Mouse (Mus musculus) neural tube, embryonic 13.5 days (tissue): ENCODE data around the gene Dennd1a. TPM values are rescaled to one million over a fixed set of nuclear protein-coding genes. Genes with fewer than 3 reads are reported as not detected.

Source experiments
- ATAC-seq: fragments of 200-750 bp; cut with Nextera tagmentation; 2 replicates; pipeline ENCODE4 v1.8.0; 2017; ENCODE audit warnings: low read depth, mild to moderate bottlenecking, moderate TSS enrichment, moderate library complexity
- H3K27ac ChIP-seq: fragments of 300-500 bp; sonication (generic); replicated peaks from 2 replicates; pipeline ENCODE4 v1.5.1; 2015; ENCODE audit warnings: moderate library complexity, mild to moderate bottlenecking, inconsistent platforms
- H3K27me3 ChIP-seq: fragments of 300-500 bp; sonication (generic); 2 replicates; pipeline ENCODE4 v1.6.1; 2015; ENCODE audit warnings: mild to moderate bottlenecking, inconsistent platforms
- H3K36me3 ChIP-seq: fragments of 300-500 bp; sonication (generic); 2 replicates; pipeline ENCODE4 v1.6.1; 2015; ENCODE audit warnings: mild to moderate bottlenecking, inconsistent platforms
- H3K4me1 ChIP-seq: fragments of 300-500 bp; sonication (generic); replicated peaks from 2 replicates; pipeline ENCODE4 v1.6.1; 2015; ENCODE audit warnings: inconsistent platforms
- H3K4me2 ChIP-seq: fragments of 300-500 bp; sonication (generic); 2 replicates; pipeline ENCODE4 v1.6.1; 2015; ENCODE audit warnings: inconsistent platforms, mild to moderate bottlenecking, moderate library complexity
- H3K4me3 ChIP-seq: fragments of 300-500 bp; sonication (generic); 2 replicates; pipeline ENCODE4 v1.5.1; 2015; ENCODE audit warnings: mild to moderate bottlenecking, inconsistent platforms
- H3K9ac ChIP-seq: fragments of 300-500 bp; sonication (generic); 2 replicates; pipeline ENCODE4 v1.6.1; 2015; ENCODE audit warnings: moderate library complexity, mild to moderate bottlenecking, inconsistent platforms
- H3K9me3 ChIP-seq: fragments of 300-500 bp; sonication (generic); 2 replicates; pipeline ENCODE4 v1.6.1; 2016; ENCODE audit warnings: inconsistent platforms
- WGBS: fragments of 180-500 bp; shearing (Covaris S2); methylation state at CpG from one replicate; pipeline ENCODE4 v1.1.7; 2015; 5-methylcytosine and 5-hydroxymethylcytosine counted together
- polyA plus RNA-seq: library from polyadenylated mRNA; unstranded; fragments of >200 nt; fragmentation: Nextera tagmentation; extraction: Ambion mirVana; gene quantifications from 2 replicates; pipeline ENCODE4 v1.2.1, GENCODE M21; 2015

The Dennd1a gene
- polyA plus RNA-seq, 1 experiment from 2014 or later, result 14.6 TPM

GRCm38 (mm10) chr2:38014702-38015101 lies 272.5 kb downstream of the Dennd1a start:
- Histone ChIP-seq H3K9me3 (no peaks in the 10 kb centered on the region), H3K27me3 (no peaks in the 10 kb centered on the region), H3K27ac (no peak overlapping the region), H3K4me2 (no peak overlapping the region), H3K4me1 (peaks cover 6% of the 10 kb centered on the region), H3K36me3 (no peaks in the 10 kb centered on the region), H3K9ac (no peak overlapping the region), H3K4me3 (no peak overlapping the region)
- WGBS, result 92% methylated on average over 1 of the region's 1 CpGs
- no peak for ATAC-seq

DNA sequence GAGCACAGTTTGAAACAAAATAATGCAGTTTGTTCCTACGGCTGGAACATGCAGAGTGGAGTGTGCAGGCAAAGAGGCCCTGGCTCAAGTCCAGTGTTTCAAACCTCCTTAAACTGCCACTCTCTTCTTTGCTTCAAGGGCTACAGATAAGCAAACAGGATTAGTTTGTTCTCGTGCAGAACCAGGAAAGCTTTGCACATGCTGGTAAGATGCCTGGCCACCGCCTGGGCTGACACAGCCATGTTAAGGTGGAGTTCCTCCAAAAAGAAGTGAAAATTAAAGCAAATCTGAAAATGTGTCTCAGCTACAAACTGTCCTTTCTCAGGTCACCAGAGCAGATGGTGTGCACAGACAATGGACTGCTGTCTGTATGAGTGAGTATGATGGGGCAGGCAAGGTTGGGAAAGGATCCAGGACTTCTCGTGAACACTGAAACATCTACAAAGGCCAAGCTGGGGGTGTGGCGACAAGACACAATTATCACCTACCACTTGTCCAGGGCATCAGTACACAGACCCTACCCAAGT lies 273.3 kb downstream of the Dennd1a start:
- Histone ChIP-seq H3K4me2 (no peak overlapping the region), H3K9ac (no peak overlapping the region), H3K27ac (0 out of 2 replicates have a peak overlapping the region, but pooled peaks have one; percentile 15), H3K36me3 (no peaks in the 10 kb centered on the region), H3K9me3 (no peaks in the 10 kb centered on the region), H3K4me1 (peaks cover 6% of the 10 kb centered on the region), H3K27me3 (no peaks in the 10 kb centered on the region), H3K4me3 (no peak overlapping the region)
- ATAC-seq, result peak; percentile 59; the same call in 1 of the 2 replicates
- WGBS, result 49% methylated on average over 5 of the region's 5 CpGs

DNA sequence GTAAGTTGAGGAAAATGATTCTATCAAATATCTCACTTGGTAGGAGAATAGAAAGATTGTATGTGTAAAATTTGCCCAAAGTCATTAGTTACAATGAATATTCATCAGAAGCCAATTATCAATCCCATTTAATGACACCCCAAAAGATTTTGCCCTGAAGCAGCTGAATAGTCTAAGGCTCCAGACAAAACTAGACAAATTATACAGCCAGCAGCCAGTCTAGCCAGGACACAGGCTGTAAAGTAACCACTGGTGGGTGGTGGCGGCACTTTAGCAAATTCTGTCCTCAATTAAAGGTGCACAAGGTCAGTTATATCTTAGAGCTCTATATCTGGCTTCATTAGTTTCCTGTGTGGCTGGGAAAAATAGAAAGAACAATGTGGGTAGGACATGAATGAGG lies 280.0 kb downstream of the Dennd1a start:
- H3K4me3 ChIP-seq, result no peak overlapping the region
- no peaks in the 10 kb centered on the region for H3K4me1 ChIP-seq
- ATAC-seq, result no peak
- H3K27ac ChIP-seq, result no peak overlapping the region
- H3K36me3 ChIP-seq, result no peaks in the 10 kb centered on the region
- H3K9me3 ChIP-seq, result no peaks in the 10 kb centered on the region
- WGBS, result 67% methylated on average over 1 of the region's 1 CpGs
- H3K27me3 ChIP-seq, result no peaks in the 10 kb centered on the region
- H3K9ac ChIP-seq, result no peak overlapping the region
- no peak overlapping the region for H3K4me2 ChIP-seq

GRCm38 (mm10) chr2:38003183-38003680 lies 284.0 kb downstream of the Dennd1a start:
- Histone ChIP-seq H3K27me3 (no peaks in the 10 kb centered on the region), H3K4me2 (no peak overlapping the region), H3K9me3 (no peaks in the 10 kb centered on the region), H3K27ac (no peak overlapping the region), H3K4me3 (no peak overlapping the region), H3K4me1 (peaks cover 2% of the 10 kb centered on the region; the same call in 1 of the 2 replicates), H3K9ac (no peak overlapping the region), H3K36me3 (no peaks in the 10 kb centered on the region)
- no peak for ATAC-seq
- 83% methylated on average over 9 of the region's 9 CpGs for WGBS

DNA sequence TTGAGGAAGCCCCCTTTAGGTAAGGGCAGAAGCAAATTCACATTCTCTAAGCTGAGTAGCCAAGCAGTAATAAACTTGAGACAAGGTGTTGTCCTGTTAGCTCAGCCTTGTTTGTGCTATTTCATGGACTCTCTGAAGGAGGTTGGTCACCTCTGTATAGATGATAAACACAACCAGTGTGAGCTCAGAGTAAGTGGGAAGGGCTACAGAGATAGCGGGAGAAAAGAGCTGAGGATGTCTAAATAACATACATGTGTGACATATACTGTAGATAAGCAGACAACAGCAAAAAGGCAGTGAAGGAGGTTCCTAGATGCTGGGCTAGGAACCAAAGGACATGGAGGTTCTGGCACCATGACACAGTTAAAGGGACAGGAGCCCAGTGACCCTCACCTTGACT lies 286.2 kb downstream of the Dennd1a start:
- no peak for ATAC-seq
- no peaks in the 10 kb centered on the region for H3K27me3 ChIP-seq
- no peak overlapping the region for H3K9ac ChIP-seq
- H3K36me3 ChIP-seq, result no peaks in the 10 kb centered on the region
- H3K4me2 ChIP-seq, result no peak overlapping the region
- H3K27ac ChIP-seq, result no peak overlapping the region
- H3K4me3 ChIP-seq, result no peak overlapping the region
- H3K4me1 ChIP-seq, result peaks cover 9% of the 10 kb centered on the region; the same call in 1 of the 2 replicates
- WGBS, result 97% methylated on average over 1 of the region's 1 CpGs
- no peaks in the 10 kb centered on the region for H3K9me3 ChIP-seq

GRCm38 (mm10) chr2:37997966-37998365 lies 289.2 kb downstream of the Dennd1a start:
- Histone ChIP-seq H3K9ac (no peak overlapping the region), H3K27me3 (no peaks in the 10 kb centered on the region), H3K27ac (no peak overlapping the region), H3K4me2 (no peak overlapping the region), H3K9me3 (no peaks in the 10 kb centered on the region), H3K4me3 (no peak overlapping the region), H3K36me3 (no peaks in the 10 kb centered on the region), H3K4me1 (peaks cover 9% of the 10 kb centered on the region; the same call in 1 of the 2 replicates)
- ATAC-seq, result no peak
- 23% methylated on average over 3 of the region's 3 CpGs for WGBS

GRCm38 (mm10) chr2:37989091-37989490 lies 298.1 kb downstream of the Dennd1a start:
- Histone ChIP-seq H3K27me3 (no peaks in the 10 kb centered on the region), H3K4me3 (no peak overlapping the region), H3K4me2 (no peak overlapping the region), H3K9ac (no peak overlapping the region), H3K4me1 (no peaks in the 10 kb centered on the region), H3K9me3 (no peaks in the 10 kb centered on the region), H3K27ac (no peak overlapping the region), H3K36me3 (no peaks in the 10 kb centered on the region)
- 87% methylated on average over 3 of the region's 3 CpGs for WGBS
- no peak for ATAC-seq

- H3K27ac ChIP-seq, result no peak overlapping the region
- no peak overlapping the region for H3K4me2 ChIP-seq
- no peaks in the 10 kb centered on the region for H3K4me1 ChIP-seq
- WGBS, result 84% methylated on average over 1 of the region's 1 CpGs
- no peaks in the 10 kb centered on the region for H3K9me3 ChIP-seq
- H3K27me3 ChIP-seq, result no peaks in the 10 kb centered on the region
- H3K9ac ChIP-seq, result no peak overlapping the region
- ATAC-seq, result no peak
- no peaks in the 10 kb centered on the region for H3K36me3 ChIP-seq
- no peak overlapping the region for H3K4me3 ChIP-seq
Measured at GRCm38 (mm10) chr2:37988301-37988700, 298.9 kb downstream of the Dennd1a start.

- H3K9ac ChIP-seq, result no peak overlapping the region
- WGBS, result 64% methylated on average over 5 of the region's 5 CpGs
- no peaks in the 10 kb centered on the region for H3K4me1 ChIP-seq
- H3K9me3 ChIP-seq, result no peaks in the 10 kb centered on the region
- 0 out of 2 replicates have a peak, but pooled peaks cover 4% of the 10 kb centered on the region for H3K36me3 ChIP-seq
- H3K27ac ChIP-seq, result no peak overlapping the region
- H3K4me2 ChIP-seq, result no peak overlapping the region
- no peak for ATAC-seq
- no peaks in the 10 kb centered on the region for H3K27me3 ChIP-seq
- H3K4me3 ChIP-seq, result no peak overlapping the region
Measured at GRCm38 (mm10) chr2:37985690-37986222, 301.4 kb downstream of the Dennd1a start.

DNA sequence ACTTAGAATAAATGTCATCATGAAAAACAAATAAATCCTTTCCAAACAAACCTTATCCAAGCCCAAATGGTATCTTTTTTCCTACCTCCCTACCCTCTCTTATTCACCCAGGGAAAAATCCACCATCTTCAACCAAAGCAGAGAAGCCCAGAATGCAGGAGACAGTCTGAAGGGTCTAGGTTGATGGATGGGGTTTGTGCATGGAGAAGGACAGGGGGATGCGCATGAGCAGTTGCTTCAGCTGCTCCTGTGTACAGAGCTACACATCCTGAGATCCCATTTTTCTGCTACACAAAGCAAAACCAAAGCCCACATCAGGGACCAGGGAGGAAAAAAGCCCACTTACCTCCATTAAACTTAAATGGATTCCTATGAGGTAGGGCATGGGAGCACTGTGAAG lies 304.5 kb downstream of the Dennd1a start:
- 83% methylated on average over 1 of the region's 1 CpGs for WGBS
- H3K36me3 ChIP-seq, result 0 out of 2 replicates have a peak, but pooled peaks cover 6% of the 10 kb centered on the region
- no peak overlapping the region for H3K27ac ChIP-seq
- no peak for ATAC-seq
- no peaks in the 10 kb centered on the region for H3K9me3 ChIP-seq
- H3K4me1 ChIP-seq, result no peaks in the 10 kb centered on the region
- H3K4me2 ChIP-seq, result no peak overlapping the region
- no peaks in the 10 kb centered on the region for H3K27me3 ChIP-seq
- H3K4me3 ChIP-seq, result no peak overlapping the region
- H3K9ac ChIP-seq, result no peak overlapping the region

GRCm38 (mm10) chr2:37981562-37982403 lies 305.4 kb downstream of the Dennd1a start:
- Histone ChIP-seq H3K4me2 (no peak overlapping the region), H3K9ac (no peak overlapping the region), H3K9me3 (no peaks in the 10 kb centered on the region), H3K27me3 (no peaks in the 10 kb centered on the region), H3K4me3 (no peak overlapping the region), H3K36me3 (0 out of 2 replicates have a peak, but pooled peaks cover 6% of the 10 kb centered on the region), H3K4me1 (no peaks in the 10 kb centered on the region), H3K27ac (no peak overlapping the region)
- WGBS, result 81% methylated on average over 15 of the region's 15 CpGs
- ATAC-seq, result no peak

GRCm38 (mm10) chr2:37974201-37974600 lies 313.0 kb downstream of the Dennd1a start:
- peaks cover 8% of the 10 kb centered on the region for H3K4me1 ChIP-seq

More at GRCm38 (mm10) chr2:37974201-37974600, 313.0 kb downstream of the Dennd1a start:
- 70% methylated on average over 3 of the region's 3 CpGs for WGBS
- Histone ChIP-seq H3K4me3 (no peak overlapping the region), H3K27ac (no peak overlapping the region), H3K27me3 (no peaks in the 10 kb centered on the region), H3K9me3 (no peaks in the 10 kb centered on the region), H3K36me3 (no peaks in the 10 kb centered on the region), H3K4me2 (no peak overlapping the region), H3K9ac (no peak overlapping the region)
- ATAC-seq, result no peak
